Mouse (Mus musculus) neural tube, embryonic 12.5 days (tissue): ENCODE measurements at regions not wholly inside any gene's neighbourhood (a gene's known extent, or its start where the extent isn't known, plus 50 kb on each side); places are given as distances from the start of the nearest gene placed in this dataset.
A peak's percentile ranks its signal among the peaks of the same experiment; 100 is the strongest.

Experiments used
- ATAC-seq: fragments of 200-750 bp; cut with Nextera tagmentation; 2 replicates; pipeline ENCODE4 v1.8.0; 2017; ENCODE audit warnings: low read depth, mild to moderate bottlenecking, moderate TSS enrichment, moderate library complexity; ENCODE audit not compliant: low FRiP score
- H3K27ac ChIP-seq: fragments of 300-500 bp; sonication (generic); 2 replicates; pipeline ENCODE4 v1.5.1; 2016
- H3K27me3 ChIP-seq: fragments of 300-500 bp; sonication (generic); replicated peaks from 2 replicates; pipeline ENCODE4 v1.6.1; 2016; ENCODE audit warnings: mild to moderate bottlenecking
- H3K36me3 ChIP-seq: fragments of 300-500 bp; sonication (generic); 2 replicates; pipeline ENCODE4 v1.6.1; 2016; ENCODE audit warnings: mild to moderate bottlenecking
- H3K4me1 ChIP-seq: fragments of 300-500 bp; sonication (generic); 2 replicates; pipeline ENCODE4 v1.6.1; 2016
- H3K4me2 ChIP-seq: fragments of 300-500 bp; sonication (generic); replicated peaks from 2 replicates; pipeline ENCODE4 v1.6.1; 2016; ENCODE audit warnings: mild to moderate bottlenecking
- H3K4me3 ChIP-seq: fragments of 300-500 bp; sonication (generic); 2 replicates; pipeline ENCODE4 v1.5.1; 2016
- H3K9ac ChIP-seq: fragments of 300-500 bp; sonication (generic); 2 replicates; pipeline ENCODE4 v1.6.1; 2016; ENCODE audit warnings: mild to moderate bottlenecking
- H3K9me3 ChIP-seq: fragments of 300-500 bp; sonication (generic); 2 replicates; pipeline ENCODE4 v1.6.1; 2016; ENCODE audit warnings: mild to moderate bottlenecking
- WGBS: fragments of 180-500 bp; shearing (Covaris S2); methylation state at CpG from one replicate; pipeline ENCODE4 v1.1.7; 2016; 5-methylcytosine and 5-hydroxymethylcytosine counted together

GRCm38 (mm10) chr5:111506821-111507220, 89.7 kb downstream of the Mn1 start:
- Histone ChIP-seq H3K9me3 (no peaks in the 10 kb centered on the region), H3K4me3 (no peak overlapping the region), H3K27ac (no peak overlapping the region), H3K27me3 (peaks cover 37% of the 10 kb centered on the region), H3K4me1 (peaks cover 39% of the 10 kb centered on the region), H3K9ac (no peak overlapping the region), H3K36me3 (no peaks in the 10 kb centered on the region), H3K4me2 (no peak overlapping the region)
- ATAC-seq = no peak
- 65% methylated on average over 6 of the region's 6 CpGs for WGBS

DNA sequence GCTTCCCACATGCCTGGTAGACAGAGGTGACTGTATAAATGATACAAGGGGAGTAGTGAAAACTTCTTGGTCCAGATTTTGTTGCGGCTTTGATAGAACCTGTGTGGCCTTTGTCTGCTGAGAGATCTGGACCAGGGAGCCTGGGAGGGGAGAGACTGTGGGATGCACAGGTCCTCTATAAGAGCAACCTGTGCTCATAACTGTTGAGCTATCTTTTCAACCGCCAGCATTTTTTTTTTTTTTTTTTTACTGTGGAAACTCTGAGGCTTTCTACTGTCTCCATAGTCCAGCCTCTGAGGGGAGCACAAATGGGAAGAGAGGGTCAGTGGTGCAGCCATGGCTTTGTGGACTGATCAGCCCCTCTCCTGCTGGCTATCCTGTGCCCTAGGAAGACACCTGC, 90.2 kb downstream of the Mn1 start:
- H3K36me3 ChIP-seq = no peaks in the 10 kb centered on the region
- ATAC-seq = no peak
- H3K27ac ChIP-seq = no peak overlapping the region
- H3K4me1 ChIP-seq = peaks cover 44% of the 10 kb centered on the region
- H3K27me3 ChIP-seq = peaks cover 32% of the 10 kb centered on the region
- no peaks in the 10 kb centered on the region for H3K9me3 ChIP-seq
- no peak overlapping the region for H3K9ac ChIP-seq
- WGBS = 96% methylated on average over 2 of the region's 2 CpGs
- no peak overlapping the region for H3K4me2 ChIP-seq
- H3K4me3 ChIP-seq = no peak overlapping the region

GRCm38 (mm10) chr5:111509014-111509561, 91.9 kb downstream of the Mn1 start:
- 1% methylated on average over 19 of the region's 21 CpGs for WGBS
- ATAC-seq = peak; percentile 57; the same call in 1 of the 2 replicates
- Histone ChIP-seq H3K4me2 (peak overlapping the region; percentile 48), H3K4me3 (no peak overlapping the region), H3K36me3 (no peaks in the 10 kb centered on the region), H3K4me1 (peaks cover 49% of the 10 kb centered on the region), H3K9me3 (no peaks in the 10 kb centered on the region), H3K9ac (0 out of 2 replicates have a peak overlapping the region, but pooled peaks have one; percentile 2), H3K27ac (no peak overlapping the region), H3K27me3 (peaks cover 24% of the 10 kb centered on the region)

GRCm38 (mm10) chr5:111509575-111510057, 92.5 kb downstream of the Mn1 start:
- peak overlapping the region; percentile 48 for H3K4me2 ChIP-seq
- no peak for ATAC-seq
- H3K27me3 ChIP-seq = peaks cover 19% of the 10 kb centered on the region
- peaks cover 49% of the 10 kb centered on the region for H3K4me1 ChIP-seq
- H3K4me3 ChIP-seq = no peak overlapping the region
- H3K36me3 ChIP-seq = no peaks in the 10 kb centered on the region
- 5% methylated on average over 9 of the region's 9 CpGs for WGBS
- no peak overlapping the region for H3K9ac ChIP-seq
- no peaks in the 10 kb centered on the region for H3K9me3 ChIP-seq
- H3K27ac ChIP-seq = no peak overlapping the region

- H3K4me2 ChIP-seq = no peak overlapping the region
Measured at GRCm38 (mm10) chr5:111510183-111510878, 93.2 kb downstream of the Mn1 start.

GRCm38 (mm10) chr5:111510879-111511231, 93.7 kb downstream of the Mn1 start:
- Histone ChIP-seq H3K27me3 (peaks cover 7% of the 10 kb centered on the region; the same call in 1 of the 2 replicates), H3K9ac (no peak overlapping the region), H3K9me3 (no peaks in the 10 kb centered on the region), H3K27ac (no peak overlapping the region), H3K4me2 (no peak overlapping the region), H3K4me3 (no peak overlapping the region), H3K4me1 (peaks cover 52% of the 10 kb centered on the region), H3K36me3 (no peaks in the 10 kb centered on the region)
- no peak for ATAC-seq
- WGBS = 62% methylated on average over 6 of the region's 6 CpGs

More at GRCm38 (mm10) chr5:111510183-111510878, 93.2 kb downstream of the Mn1 start:
- no peak for ATAC-seq
- no peak overlapping the region for H3K27ac ChIP-seq
- H3K9ac ChIP-seq = no peak overlapping the region
- 74% methylated on average over 5 of the region's 5 CpGs for WGBS
- H3K4me3 ChIP-seq = no peak overlapping the region
- no peaks in the 10 kb centered on the region for H3K36me3 ChIP-seq
- H3K4me1 ChIP-seq = peaks cover 52% of the 10 kb centered on the region
- H3K27me3 ChIP-seq = peaks cover 11% of the 10 kb centered on the region
- no peaks in the 10 kb centered on the region for H3K9me3 ChIP-seq

DNA sequence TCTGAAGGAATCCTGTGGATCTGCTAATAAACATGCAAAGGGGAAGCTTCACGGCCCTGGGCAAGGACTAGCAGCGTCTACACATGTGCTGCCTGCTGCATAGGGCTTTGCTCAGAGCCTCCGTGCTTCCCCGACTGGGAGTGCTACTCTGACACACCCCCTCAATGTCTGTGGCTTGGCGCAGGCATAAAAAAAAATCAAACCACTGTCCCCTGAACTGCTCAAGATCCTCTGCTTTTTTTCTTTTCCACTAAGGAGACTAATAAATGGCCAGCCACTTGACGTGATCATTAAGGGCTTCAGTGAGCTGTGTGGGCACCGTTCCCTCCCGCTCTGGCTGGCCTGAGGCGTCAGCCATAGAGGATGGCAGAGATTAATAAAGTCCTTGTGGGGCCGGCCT, 94.8 kb downstream of the Mn1 start:
- Histone ChIP-seq H3K9ac (no peak overlapping the region), H3K27ac (no peak overlapping the region)
- ATAC-seq = no peak

DNA sequence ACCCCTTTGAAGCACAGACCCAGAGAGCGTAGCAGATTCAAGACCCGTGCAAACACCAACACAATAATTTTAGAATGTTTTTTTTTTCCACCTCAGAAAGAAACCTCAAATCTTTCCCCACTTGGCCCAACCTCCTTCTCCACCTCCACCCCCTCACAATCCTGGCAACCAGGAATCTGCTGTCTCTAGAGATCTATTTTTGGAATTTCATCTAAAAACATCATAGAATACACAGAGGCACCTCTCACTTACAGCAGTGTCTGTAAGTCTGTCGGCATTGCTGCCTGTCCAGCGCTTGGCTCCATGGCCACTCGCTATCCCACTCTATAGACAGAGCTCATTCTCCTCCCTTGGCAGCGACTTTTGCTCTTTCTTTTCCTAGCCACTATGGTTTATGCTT, 96.8 kb downstream of the Mn1 start:
- Histone ChIP-seq H3K4me2 (no peak overlapping the region), H3K27me3 (peaks cover 7% of the 10 kb centered on the region; the same call in 1 of the 2 replicates), H3K27ac (no peak overlapping the region), H3K9ac (no peak overlapping the region), H3K9me3 (no peaks in the 10 kb centered on the region), H3K4me3 (no peak overlapping the region), H3K36me3 (no peaks in the 10 kb centered on the region), H3K4me1 (peaks cover 39% of the 10 kb centered on the region)
- ATAC-seq = no peak
- 80% methylated on average over 6 of the region's 6 CpGs for WGBS

More for the DNA sequence above, 94.8 kb downstream of the Mn1 start:
- Histone ChIP-seq H3K4me3 (no peak overlapping the region), H3K27me3 (peaks cover 7% of the 10 kb centered on the region; the same call in 1 of the 2 replicates), H3K4me1 (peaks cover 43% of the 10 kb centered on the region), H3K36me3 (no peaks in the 10 kb centered on the region), H3K9me3 (no peaks in the 10 kb centered on the region), H3K4me2 (peak overlapping the region; percentile 14; the same call in 1 of the 2 replicates)
- 14% methylated on average over 10 of the region's 10 CpGs for WGBS

- Histone ChIP-seq H3K27ac (peak overlapping the region; percentile 82; the same call in 1 of the 2 replicates), H3K36me3 (no peaks in the 10 kb centered on the region), H3K9me3 (no peaks in the 10 kb centered on the region), H3K4me1 (peaks cover 30% of the 10 kb centered on the region), H3K27me3 (no peaks in the 10 kb centered on the region), H3K4me3 (no peak overlapping the region), H3K4me2 (0 out of 2 replicates have a peak overlapping the region, but pooled peaks have one; percentile 2), H3K9ac (no peak overlapping the region)
- ATAC-seq = 0 out of 2 replicates have a peak, but pooled peaks have one; percentile 53
- 63% methylated on average over 3 of the region's 3 CpGs for WGBS
Measured at GRCm38 (mm10) chr5:111519059-111519458, 101.9 kb downstream of the Mn1 start.

- H3K4me1 ChIP-seq = peaks cover 30% of the 10 kb centered on the region
- H3K4me2 ChIP-seq = 0 out of 2 replicates have a peak overlapping the region, but pooled peaks have one; percentile 2
- H3K9me3 ChIP-seq = no peaks in the 10 kb centered on the region
- no peaks in the 10 kb centered on the region for H3K36me3 ChIP-seq
- H3K27me3 ChIP-seq = no peaks in the 10 kb centered on the region
- WGBS = 3% methylated on average over 7 of the region's 7 CpGs
- ATAC-seq = peak; percentile 87
- H3K4me3 ChIP-seq = no peak overlapping the region
- H3K27ac ChIP-seq = peak overlapping the region; percentile 82
- H3K9ac ChIP-seq = 0 out of 2 replicates have a peak overlapping the region, but pooled peaks have one; percentile 2
Measured at GRCm38 (mm10) chr5:111519500-111520041, 102.4 kb downstream of the Mn1 start.

GRCm38 (mm10) chr5:111521866-111522265, 104.7 kb downstream of the Mn1 start:
- WGBS = 75% methylated on average over 2 of the region's 2 CpGs
- Histone ChIP-seq H3K36me3 (no peaks in the 10 kb centered on the region), H3K9ac (no peak overlapping the region), H3K4me2 (no peak overlapping the region), H3K4me3 (no peak overlapping the region), H3K4me1 (peaks cover 27% of the 10 kb centered on the region), H3K9me3 (no peaks in the 10 kb centered on the region), H3K27ac (no peak overlapping the region), H3K27me3 (peaks cover 6% of the 10 kb centered on the region; the same call in 1 of the 2 replicates)
- no peak for ATAC-seq

DNA sequence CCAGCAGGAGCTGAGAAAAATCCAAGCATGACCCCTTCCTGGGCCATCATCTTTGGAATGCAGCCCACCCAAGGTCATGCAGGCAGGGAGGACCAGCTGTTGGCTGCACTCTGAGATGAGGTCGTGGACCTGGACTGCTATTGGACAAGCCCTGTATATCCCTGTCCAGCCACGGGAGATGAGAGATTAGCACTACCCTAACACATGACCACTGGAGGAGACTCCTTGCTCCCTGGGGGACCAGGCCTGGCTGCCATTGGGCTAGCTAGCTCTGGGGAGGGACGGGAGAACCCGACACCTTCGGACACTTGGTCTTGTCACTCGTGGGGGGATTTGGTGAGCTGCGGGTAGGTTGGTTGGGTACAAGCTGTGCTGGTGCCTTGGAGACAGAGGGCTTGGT, 105.4 kb downstream of the Mn1 start:
- H3K27ac ChIP-seq = no peak overlapping the region
- 55% methylated on average over 7 of the region's 7 CpGs for WGBS
- no peak overlapping the region for H3K4me2 ChIP-seq
- peaks cover 6% of the 10 kb centered on the region; the same call in 1 of the 2 replicates for H3K27me3 ChIP-seq
- H3K9ac ChIP-seq = no peak overlapping the region
- H3K36me3 ChIP-seq = no peaks in the 10 kb centered on the region
- H3K9me3 ChIP-seq = no peaks in the 10 kb centered on the region
- peaks cover 27% of the 10 kb centered on the region for H3K4me1 ChIP-seq
- no peak overlapping the region for H3K4me3 ChIP-seq
- no peak for ATAC-seq
